Mouse (Mus musculus) embryonic facial prominence, embryonic 14.5 days (tissue): ENCODE measurements around the gene Synpo2l. TPM values are rescaled to one million over a fixed set of nuclear protein-coding genes. Genes with fewer than 3 reads are reported as not detected.

Experiments
- ATAC-seq: fragments of 200-750 bp; cut with Nextera tagmentation; 2 replicates; pipeline ENCODE4 v1.8.0; 2017; ENCODE audit warnings: low read depth, moderate number of reproducible peaks, moderate TSS enrichment
- DNase-seq: peaks from one replicate; pipeline ENCODE4 v3.0.0-alpha.2; 2015; ENCODE audit warnings: low spot score
- H3K27ac ChIP-seq: fragments of 300-500 bp; sonication (generic); replicated peaks from 2 replicates; pipeline ENCODE4 v1.5.1; 2014; ENCODE audit warnings: low read depth, mild to moderate bottlenecking, low read length, moderate library complexity
- H3K27me3 ChIP-seq: fragments of 300-500 bp; sonication (generic); replicated peaks from 2 replicates; pipeline ENCODE4 v1.6.1; 2014; ENCODE audit warnings: low read length; ENCODE audit not compliant: control insufficient read depth, insufficient read depth
- H3K36me3 ChIP-seq: fragments of 300-500 bp; sonication (generic); 2 replicates; pipeline ENCODE4 v1.6.1; 2014; ENCODE audit warnings: low read length, mixed read lengths; ENCODE audit not compliant: control insufficient read depth, insufficient read depth
- H3K4me1 ChIP-seq: fragments of 300-500 bp; sonication (generic); 2 replicates; pipeline ENCODE4 v1.6.1; 2014; ENCODE audit warnings: antibody characterized with exemption, low read length; ENCODE audit not compliant: control insufficient read depth, insufficient read depth
- H3K4me2 ChIP-seq: fragments of 300-500 bp; sonication (generic); 2 replicates; pipeline ENCODE4 v1.6.1; 2014; ENCODE audit warnings: low read depth, mild to moderate bottlenecking, low read length, moderate library complexity, mixed read lengths
- H3K4me3 ChIP-seq: fragments of 300-500 bp; sonication (generic); 2 replicates; pipeline ENCODE4 v1.5.1; 2014; ENCODE audit warnings: low read depth, mild to moderate bottlenecking, low read length
- H3K9ac ChIP-seq: fragments of 300-500 bp; sonication (generic); 2 replicates; pipeline ENCODE4 v1.6.1; 2014; ENCODE audit warnings: low read depth, mild to moderate bottlenecking, low read length, moderate library complexity, mixed read lengths
- H3K9me3 ChIP-seq: fragments of 300-500 bp; sonication (generic); 2 replicates; pipeline ENCODE4 v1.6.1; 2016; ENCODE audit warnings: low read length; ENCODE audit not compliant: control insufficient read depth
- WGBS: fragments of 180-500 bp; shearing (Covaris S2); extraction: QIAGEN DNeasy Blood & Tissue Kit; methylation state at CpG from one replicate; pipeline ENCODE4 v1.1.7; 2014; 5-methylcytosine and 5-hydroxymethylcytosine counted together
- microRNA-seq: library from miRNA; unstranded; fragments of <30 nt; microRNA quantifications from one replicate; pipeline ENCODE4, GENCODE M21; 2016; ENCODE audit warnings: borderline number of aligned reads
- polyA plus RNA-seq: library from polyadenylated mRNA; unstranded; fragments of >200 nt; fragmentation: Nextera tagmentation; extraction: Ambion mirVana; gene quantifications from 2 replicates; pipeline ENCODE4 v1.2.1, GENCODE M21; 2014

Synpo2l gene
- polyA plus RNA-seq, 1 experiment from 2014 or later = 52.2 TPM

- Histone ChIP-seq H3K4me2 (no peak overlapping the region), H3K27me3 (no peaks in the 10 kb centered on the region), H3K4me1 (no peaks in the 10 kb centered on the region; the same call in 1 of the 2 replicates), H3K27ac (peak overlapping the region; percentile 21; the same call in 1 of the 2 replicates), H3K4me3 (no peak overlapping the region), H3K9ac (no peak overlapping the region), H3K36me3 (peaks cover 6% of the 10 kb centered on the region; the same call in 1 of the 2 replicates), H3K9me3 (no peaks in the 10 kb centered on the region)
- peak; percentile 85 for DNase-seq
- 72% methylated on average over 4 of the region's 4 CpGs for WGBS
- ATAC-seq = peak; percentile 83
These were observed 58.0 kb downstream of the Synpo2l start for GRCm38 (mm10) chr14:20610146-20610545.

- 0 out of 2 replicates have a peak, but pooled peaks have one; percentile 12 for ATAC-seq
- H3K27ac ChIP-seq = 0 out of 2 replicates have a peak overlapping the region, but pooled peaks have one; percentile 4
- peaks cover 6% of the 10 kb centered on the region; the same call in 1 of the 2 replicates for H3K36me3 ChIP-seq
- no peak overlapping the region for H3K4me2 ChIP-seq
- no peaks in the 10 kb centered on the region for H3K27me3 ChIP-seq
- H3K9me3 ChIP-seq = no peaks in the 10 kb centered on the region
- no peak overlapping the region for H3K9ac ChIP-seq
- WGBS = 77% methylated on average over 3 of the region's 3 CpGs
- no peaks in the 10 kb centered on the region; the same call in 1 of the 2 replicates for H3K4me1 ChIP-seq
- DNase-seq = no peak
- H3K4me3 ChIP-seq = no peak overlapping the region
These were observed 58.6 kb downstream of the Synpo2l start for GRCm38 (mm10) chr14:20609519-20609918.

Small RNA genes lying within 50 kb of the gene (microRNA-seq; reads per million reads assigned to microRNA genes)
- gene Mir6946 = 1.7 reads per million, percentile 2 among the genes with 10 or more reads in this experiment

Other genes with a start within 250 kb of the Synpo2l start
- 0.77 and 3.2 TPM in 2 replicates for gene Cfap70, start 216.1 kb downstream of the Synpo2l start, polyA plus RNA-seq
- gene Anxa7, start 188.2 kb downstream of the Synpo2l start, polyA plus RNA-seq = 47.5 and 48.3 TPM in 2 replicates
- 2.9 and 4.0 TPM in 2 replicates for gene Mss51, start 171.5 kb downstream of the Synpo2l start, polyA plus RNA-seq
- gene Ppp3cb, start 121.8 kb downstream of the Synpo2l start, polyA plus RNA-seq = 68.5 and 78.4 TPM in 2 replicates
- 7.7 and 8.8 TPM in 2 replicates for gene Usp54, start 27.3 kb downstream of the Synpo2l start, polyA plus RNA-seq
- 22.8 and 53.2 TPM in 2 replicates for gene Myoz1, start 11.8 kb downstream of the Synpo2l start, polyA plus RNA-seq
- 78.2 and 80.5 TPM in 2 replicates for gene Sec24c, start 6.0 kb upstream of the Synpo2l start, polyA plus RNA-seq
- 30.1 and 30.6 TPM in 2 replicates for gene Fut11, start 26.6 kb upstream of the Synpo2l start, polyA plus RNA-seq
- 183 and 204 TPM in 2 replicates for gene Chchd1, start 34.7 kb upstream of the Synpo2l start, polyA plus RNA-seq
- 31.1 and 34.1 TPM in 2 replicates for gene Zswim8, start 39.2 kb upstream of the Synpo2l start, polyA plus RNA-seq
- gene Ndst2, start 66.2 kb upstream of the Synpo2l start, polyA plus RNA-seq = 32.1 and 33.7 TPM in 2 replicates
- 54.6 and 67.7 TPM in 2 replicates for gene Camk2g, start 125.7 kb upstream of the Synpo2l start, polyA plus RNA-seq
- 2.5 and 2.8 TPM in 2 replicates for gene Plau, start 168.3 kb upstream of the Synpo2l start, polyA plus RNA-seq